Mouse (Mus musculus) myocyte (in vitro differentiated cells): ENCODE data around the gene Gm498.

Source experiments
- POLR2A ChIP-seq: IDR thresholded peaks from one replicate; pipeline ENCODE4 v1.6.1; 2011; ENCODE audit warnings: low read depth, mild to moderate bottlenecking, control low read depth, moderate library complexity; ENCODE audit not compliant: insufficient read length
- USF1 ChIP-seq: IDR thresholded peaks from one replicate; pipeline ENCODE4 v1.6.1; 2011; ENCODE audit warnings: low read depth, mild to moderate bottlenecking, control low read depth, moderate library complexity

DNA sequence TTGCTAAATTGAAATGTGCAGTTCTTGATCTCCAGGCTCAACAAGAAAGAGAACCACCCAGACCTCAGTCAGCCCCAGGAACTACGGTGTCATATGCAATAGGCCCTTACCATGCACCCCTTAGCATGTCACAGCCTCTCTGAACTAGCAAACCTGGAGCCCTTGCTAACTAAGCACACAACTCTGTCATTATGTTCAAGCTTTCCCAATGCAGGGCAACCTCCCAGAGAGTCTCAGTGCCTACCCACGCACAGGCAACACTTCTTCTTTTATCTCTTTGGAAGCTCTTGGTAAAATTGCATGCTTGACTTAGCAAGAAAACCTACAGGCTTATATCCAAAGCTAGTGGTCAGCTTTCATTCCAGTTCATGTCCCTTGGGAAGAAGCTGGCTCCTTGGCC, 24.5 kb downstream of the Gm498 start:
- TF ChIP-seq POLR2A, result no peak
- no peak for TF ChIP-seq USF1
